Mouse (Mus musculus) sigmoid colon, adult 10 weeks (tissue): ENCODE measurements around the gene 4931406P16Rik. TPM values are rescaled to one million over a fixed set of nuclear protein-coding genes. Genes with fewer than 3 reads are reported as not detected.

Experiments used
- polyA plus RNA-seq: library from polyadenylated mRNA; stranded (reverse); fragments of 350-450 nt; fragmentation: Illumina TruSeq; extraction: RNeasy Lipid Tissue Mini Kit (QIAGEN cat#74804); gene quantifications from one replicate; pipeline ENCODE4 v1.2.3, GENCODE M21; 2014; ENCODE audit warnings: low read depth, low replicate concordance

The 4931406P16Rik gene
- polyA plus RNA-seq = 62.5 TPM

DNA sequence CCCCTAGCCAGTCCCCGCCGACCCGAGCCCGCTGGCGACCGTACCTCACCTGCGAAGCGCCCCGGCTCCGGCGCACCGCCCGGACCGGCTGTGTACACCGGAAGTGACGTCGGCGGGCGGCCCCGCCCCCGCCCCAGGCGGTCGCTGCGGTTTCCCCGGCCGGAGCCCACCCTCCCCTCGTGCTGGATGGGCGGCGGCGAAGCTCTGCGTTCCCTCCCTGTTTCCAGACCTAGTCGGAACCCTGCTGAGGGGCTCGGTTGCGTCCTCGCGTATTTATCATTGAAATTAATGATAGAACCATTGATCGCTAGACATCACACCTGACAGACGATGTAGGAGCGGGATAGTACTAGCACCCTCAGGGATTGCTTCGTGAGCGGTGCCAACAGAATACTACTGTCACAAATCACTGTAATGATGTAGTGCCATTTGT, at the start of gene 4931406P16Rik:
TSS of gene 4931406P16Rik (minus strand) at position 109 of the 433 bp plus-strand sequence.

DNA sequence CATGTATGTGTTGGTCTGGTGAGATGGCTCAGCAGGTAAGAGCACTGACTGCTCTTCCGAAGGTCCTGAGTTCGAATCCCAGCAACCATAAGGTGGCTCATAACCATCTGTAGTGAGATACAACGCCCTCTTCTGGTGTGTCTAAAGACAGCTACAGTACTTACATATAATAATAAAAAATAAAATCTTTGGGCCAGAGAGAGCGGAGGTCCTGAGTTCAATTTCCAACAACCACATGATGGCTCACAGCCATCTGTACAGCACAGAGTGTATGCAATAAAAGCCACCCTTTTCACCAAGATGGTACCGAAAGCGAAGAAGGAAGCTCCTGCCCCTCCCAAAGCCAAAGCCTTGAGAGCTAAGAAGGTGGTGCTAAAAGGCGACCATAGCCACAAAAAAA, 62.6 kb downstream of the 4931406P16Rik start, which contains the start of gene Gm6096:
TSS of gene Gm6096 (plus strand) at position 301 of the 400 bp plus-strand sequence.

GRCm38 (mm10) chr7:34230116-34230515, 83.2 kb downstream of the 4931406P16Rik start, which contains the start of gene Gpi1:
Gene Gpi1 (minus strand): TSS chr7:34230336.

GRCm38 (mm10) chr7:34196132-34197128, 116.9 kb downstream of the 4931406P16Rik start, which contains the start of gene Pdcd2l:
Gene Pdcd2l (minus strand): TSS chr7:34196661.

Other genes with a start within 250 kb of the 4931406P16Rik start
- not detected for gene Scgb1b30, start 218.1 kb downstream of the 4931406P16Rik start, polyA plus RNA-seq
- 0.69 TPM for gene Wtip, start 180.3 kb downstream of the 4931406P16Rik start, polyA plus RNA-seq
- gene Uba2, start 144.0 kb downstream of the 4931406P16Rik start, polyA plus RNA-seq = 89.0 TPM
- 4.1 TPM for gene Pdcd2l, start 116.9 kb downstream of the 4931406P16Rik start, polyA plus RNA-seq
- gene Gpi1, start 83.2 kb downstream of the 4931406P16Rik start, polyA plus RNA-seq = 39.6 TPM
- gene Gm6096, start 62.5 kb downstream of the 4931406P16Rik start, polyA plus RNA-seq = not detected
- 156 TPM for gene Lsm14a, start 79.8 kb upstream of the 4931406P16Rik start, polyA plus RNA-seq